Mouse (Mus musculus) kidney, adult 8-10 months (tissue): Measurements from ENCODE around the gene Alg6.
A peak's percentile ranks its signal among the peaks of the same experiment; 100 is the strongest.

ENCODE experiments used
- DNase-seq, 2 experiments: peaks; one replicate each; pipeline ENCODE4 v3.0.0; 2022

Gene Alg6

GRCm38 (mm10) chr4:99714904-99715782 lies at the start of gene Alg6:
Gene Alg6 (plus strand): TSS chr4:99715664.
- DNase-seq = peak; percentile 94 to 97

GRCm38 (mm10) chr4:99670203-99670851 lies 45.1 kb upstream of the Alg6 start:
- no peak for DNase-seq

GRCm38 (mm10) chr4:99675191-99675590 lies 40.3 kb upstream of the Alg6 start:
- DNase-seq = no peak

- DNase-seq = no peak
Measured at GRCm38 (mm10) chr4:99683941-99684340, 31.5 kb upstream of the Alg6 start.

GRCm38 (mm10) chr4:99686308-99686707 lies 29.2 kb upstream of the Alg6 start:
- no peak for DNase-seq

- DNase-seq = no peak
Measured at GRCm38 (mm10) chr4:99712583-99713183, 2.8 kb upstream of the Alg6 start.

- DNase-seq = no peak
Measured at GRCm38 (mm10) chr4:99713971-99714370, 1.5 kb upstream of the Alg6 start.

- no peak for DNase-seq
Measured at GRCm38 (mm10) chr4:99715783-99716416, 436 bp downstream of the Alg6 start.

GRCm38 (mm10) chr4:99717905-99718304 lies 2.4 kb downstream of the Alg6 start:
- DNase-seq = no peak

GRCm38 (mm10) chr4:99724331-99724730 lies 8.9 kb downstream of the Alg6 start:
- no peak for DNase-seq

GRCm38 (mm10) chr4:99725914-99726451 lies 10.5 kb downstream of the Alg6 start:
- DNase-seq = no peak

GRCm38 (mm10) chr4:99739836-99740235 lies 24.4 kb downstream of the Alg6 start:
- DNase-seq = no peak

GRCm38 (mm10) chr4:99752426-99752825 lies 37.0 kb downstream of the Alg6 start:
- DNase-seq = no peak

- no peak for DNase-seq
Measured at GRCm38 (mm10) chr4:99766303-99766702, 50.8 kb downstream of the Alg6 start.

GRCm38 (mm10) chr4:99766753-99767152 lies 51.3 kb downstream of the Alg6 start:
- DNase-seq = peak in 1 of 2 experiments; percentile 7

- DNase-seq = no peak
Measured at GRCm38 (mm10) chr4:99770555-99770954, 55.1 kb downstream of the Alg6 start.

GRCm38 (mm10) chr4:99773041-99773440 lies 57.6 kb downstream of the Alg6 start:
- DNase-seq = peak in 1 of 2 experiments; percentile 5

GRCm38 (mm10) chr4:99792365-99792764 lies 76.9 kb downstream of the Alg6 start:
- DNase-seq = no peak
